Mouse (Mus musculus) thymus, adult 2 months (tissue): ENCODE results near the gene Fgfr2.

Source experiments
- CTCF ChIP-seq: fragments of 200-500 bp; IDR thresholded peaks from 2 replicates; pipeline ENCODE4 v1.5.1; 2012; ENCODE audit warnings: mild to moderate bottlenecking, control low read depth, low read length, moderate library complexity, borderline replicate concordance; ENCODE audit not compliant: control insufficient read depth, poor library complexity, insufficient read depth; ENCODE audit errors: extremely low read depth
- POLR2A ChIP-seq: fragments of 200-500 bp; IDR thresholded peaks from 2 replicates; pipeline ENCODE4 v1.6.1; 2012; ENCODE audit warnings: mild to moderate bottlenecking, low read length, control low read depth, moderate library complexity; ENCODE audit not compliant: control insufficient read depth, poor library complexity, insufficient read depth; ENCODE audit errors: extremely low read depth

- no peak for TF ChIP-seq CTCF
- TF ChIP-seq POLR2A, result no peak
Measured at GRCm38 (mm10) chr7:132258216-132258615, 864.9 kb downstream of the Fgfr2 start.
